Mouse (Mus musculus) megakaryocyte-erythroid progenitor cell, adult 5-6 weeks (primary cell): Measurements from ENCODE around the gene Ntrk2. TPM values are rescaled to one million over a fixed set of nuclear protein-coding genes. Genes with fewer than 3 reads are reported as not detected.
"Not testable (repeated sequence)": the region's sequence is repeated elsewhere in the genome, so short reads cannot be mapped to it uniquely, and the experiment has no call there.

ENCODE experiments used
- ATAC-seq: replicated peaks from 2 replicates; pipeline ENCODE4 v1.8.0; 2016; ENCODE audit warnings: mild to moderate bottlenecking, inconsistent platforms; ENCODE audit not compliant: severe bottlenecking, poor library complexity, low FRiP score, low TSS enrichment
- total RNA-seq, 2 experiments: library from RNA; stranded (forward) in 1 of 2; stranded (reverse) in 1 of 2; fragments of 200-1000, 215-1000 nt in 1 of 2; fragments of >200 nt in 1 of 2; fragmentation: Nextera tagmentation in 1 of 2; gene quantifications; 2 replicates each; pipeline ENCODE4 v1.2.3; 2014 to 2017

The Ntrk2 gene
- total RNA-seq, 2 experiments from 2014 or later: not detected

DNA sequence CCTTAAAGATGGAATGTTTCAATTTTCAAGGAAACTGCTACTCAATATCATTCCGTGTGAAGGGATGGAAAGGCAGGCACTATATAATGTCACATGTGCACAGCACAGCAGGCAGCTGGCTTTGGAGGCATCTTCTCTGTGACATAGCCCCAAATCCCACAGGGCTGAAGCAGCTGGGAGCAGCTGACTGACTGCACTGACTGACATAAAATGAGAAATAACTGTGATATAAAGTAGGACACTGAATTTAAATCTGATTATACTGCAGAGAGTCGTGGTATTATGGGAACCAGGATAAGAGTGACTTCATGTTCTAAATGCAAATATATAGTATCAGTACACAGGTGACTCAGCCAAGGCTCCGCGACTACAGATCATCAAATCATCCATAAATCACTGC is 282.6 kb downstream of the Ntrk2 start:
- ATAC-seq: no peak

DNA sequence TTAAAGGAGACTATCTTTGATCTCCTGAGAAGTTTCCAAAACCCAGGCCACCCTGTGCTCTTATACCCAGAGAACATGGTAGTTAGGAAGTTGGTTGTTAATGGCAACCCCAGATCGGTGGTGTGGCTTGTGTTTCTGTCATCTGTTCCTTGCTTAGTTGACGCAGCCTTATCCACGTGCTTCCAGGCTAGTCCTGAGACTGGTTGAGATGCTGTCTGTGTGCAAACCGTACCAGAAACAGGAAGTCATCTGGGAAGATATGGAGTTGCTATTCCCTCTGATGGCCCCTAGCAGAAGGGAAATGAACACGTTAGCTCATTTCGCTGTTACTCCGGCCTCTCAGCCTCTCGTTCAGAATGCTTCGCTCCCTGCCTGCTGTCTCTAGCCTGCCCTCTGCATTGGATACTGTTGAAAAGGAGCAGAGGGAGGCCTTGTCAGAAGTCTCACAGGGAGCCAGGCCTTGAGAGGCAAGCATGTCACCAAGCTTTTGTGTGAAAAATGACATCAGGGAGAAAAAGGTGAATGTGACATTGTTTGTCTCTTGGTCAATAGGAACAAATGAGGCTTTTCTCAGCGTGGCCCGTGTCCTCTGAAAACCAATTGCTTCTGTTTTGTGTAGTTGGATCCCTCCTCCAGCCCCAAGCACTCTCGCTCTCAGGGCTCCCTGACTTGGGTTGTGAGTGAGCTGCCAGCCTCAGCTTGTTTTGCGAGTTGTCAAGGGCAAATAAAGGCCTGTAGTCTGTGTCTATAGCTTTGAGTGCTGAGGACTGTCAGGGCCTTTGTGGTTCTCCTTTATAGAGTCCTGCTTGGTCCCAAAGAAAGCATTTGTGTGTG is 285.0 kb downstream of the Ntrk2 start:
- ATAC-seq: no peak

DNA sequence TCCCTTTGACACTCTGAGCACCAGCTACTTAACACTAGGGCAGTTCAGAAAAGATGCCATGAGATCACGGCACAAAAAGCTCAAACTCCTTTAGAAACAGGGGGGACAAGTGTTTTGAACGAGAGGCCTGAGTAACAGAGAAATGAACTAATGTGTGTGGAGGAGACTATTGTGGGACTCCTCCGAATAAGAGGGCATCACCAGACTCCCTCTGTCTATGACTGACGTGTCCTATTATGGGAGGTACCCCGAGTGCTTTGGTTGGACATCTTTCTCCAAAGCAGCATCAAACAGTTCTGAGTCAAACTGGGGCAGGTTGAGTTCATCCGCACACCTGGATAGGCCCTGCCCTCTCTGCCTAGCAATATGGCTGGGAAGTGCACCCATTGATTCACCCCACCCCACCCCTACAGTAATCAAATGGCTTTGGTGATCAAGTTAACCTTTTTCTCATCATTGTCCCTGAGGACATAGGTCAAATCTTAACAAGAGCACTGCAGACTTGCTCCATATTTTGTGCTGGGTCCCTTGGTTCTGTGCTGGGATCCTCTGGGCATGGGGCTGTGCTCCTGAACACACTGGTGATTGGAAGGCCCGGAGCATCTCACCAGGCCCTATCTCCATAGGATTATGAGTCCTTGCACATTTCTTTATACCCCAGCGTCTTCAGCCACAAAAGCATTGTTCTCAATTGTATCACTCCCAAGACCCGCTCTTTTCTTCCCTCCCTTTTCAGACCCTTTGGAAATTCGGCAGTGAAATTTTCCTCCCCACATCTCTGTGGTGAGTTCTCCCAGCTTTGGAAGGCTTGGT is 285.9 kb downstream of the Ntrk2 start:
- no peak for ATAC-seq

DNA sequence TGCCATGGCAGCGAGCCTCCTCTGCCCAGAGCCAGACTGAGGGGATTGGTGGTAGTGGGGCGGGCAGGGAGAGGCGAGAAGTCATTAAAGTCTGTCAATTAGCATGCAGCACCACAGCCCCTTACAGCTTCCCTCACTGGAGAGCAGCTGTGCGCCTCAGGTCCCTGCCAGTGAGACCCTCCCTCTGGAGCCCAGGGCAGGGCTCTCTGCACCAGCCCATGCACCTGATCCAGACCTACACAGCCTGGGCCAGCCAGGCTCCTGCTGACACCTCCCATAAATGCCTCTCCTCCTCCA is 286.4 kb downstream of the Ntrk2 start:
- no peak for ATAC-seq

DNA sequence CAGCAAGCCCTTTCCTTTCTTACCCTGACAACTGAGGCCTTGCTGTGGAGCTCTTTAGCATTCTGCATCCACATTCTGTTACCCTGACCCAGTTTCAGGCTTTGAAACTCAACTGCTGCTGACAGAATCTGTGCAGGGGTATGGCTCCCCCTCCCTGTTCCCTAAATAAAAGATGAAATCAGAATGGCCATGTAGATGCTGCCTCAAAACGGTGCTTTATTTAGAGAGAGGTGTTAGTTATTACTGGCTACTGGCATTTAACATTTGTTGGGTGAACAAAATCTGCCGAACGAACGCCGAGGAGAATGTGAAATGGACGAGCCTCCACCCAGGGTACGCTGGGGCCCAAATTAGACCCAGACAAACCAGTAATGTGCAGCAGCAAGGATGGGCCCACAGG is 288.4 kb downstream of the Ntrk2 start:
- no peak for ATAC-seq

DNA sequence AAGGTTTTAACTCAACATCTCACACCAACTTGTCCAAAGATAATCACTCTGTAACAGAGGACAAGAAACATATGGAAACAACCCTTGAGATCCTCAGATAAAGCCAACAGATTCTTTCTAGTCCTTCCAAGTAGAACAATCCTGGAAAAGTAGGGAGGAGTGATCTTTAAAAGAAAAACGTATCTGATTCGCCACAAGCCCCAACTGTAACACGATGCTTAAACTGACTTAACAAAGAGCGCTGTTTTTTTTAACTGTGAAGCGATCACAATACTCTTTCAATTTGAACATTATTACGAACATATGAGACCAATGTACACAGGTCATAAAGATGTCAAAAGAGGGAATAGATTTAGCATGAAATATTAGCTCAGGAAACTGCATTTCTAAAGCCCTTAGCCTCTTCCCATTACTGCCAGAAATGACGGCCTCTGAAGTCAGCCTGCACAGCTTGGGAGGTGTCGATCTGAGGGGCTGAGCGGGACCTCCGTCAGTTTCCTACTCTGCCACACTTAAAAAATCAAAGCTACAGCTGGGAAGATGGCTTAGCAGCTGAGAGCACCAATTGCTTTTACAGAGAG is 289.5 kb downstream of the Ntrk2 start:
- ATAC-seq: no peak

DNA sequence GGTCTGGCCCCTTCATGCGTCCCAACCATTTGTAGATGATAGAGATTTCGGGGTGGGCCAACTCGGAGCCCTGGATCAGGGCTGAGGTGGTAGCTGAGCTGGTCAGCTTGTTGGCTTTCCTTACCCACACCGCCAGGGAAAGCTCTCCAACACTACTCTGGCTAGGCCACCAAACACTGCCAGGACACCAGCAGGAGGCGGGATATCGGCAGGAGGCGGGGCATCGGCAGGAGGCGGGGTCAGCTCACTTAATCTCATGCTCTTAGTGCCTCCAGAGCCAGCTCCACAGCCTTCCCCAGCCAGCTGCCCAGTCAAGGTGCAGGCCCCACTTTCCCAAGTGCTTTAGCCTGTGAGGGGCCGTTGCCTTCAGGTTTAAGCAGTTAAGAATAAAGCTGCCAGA is 293.7 kb downstream of the Ntrk2 start:
- ATAC-seq: no peak

DNA sequence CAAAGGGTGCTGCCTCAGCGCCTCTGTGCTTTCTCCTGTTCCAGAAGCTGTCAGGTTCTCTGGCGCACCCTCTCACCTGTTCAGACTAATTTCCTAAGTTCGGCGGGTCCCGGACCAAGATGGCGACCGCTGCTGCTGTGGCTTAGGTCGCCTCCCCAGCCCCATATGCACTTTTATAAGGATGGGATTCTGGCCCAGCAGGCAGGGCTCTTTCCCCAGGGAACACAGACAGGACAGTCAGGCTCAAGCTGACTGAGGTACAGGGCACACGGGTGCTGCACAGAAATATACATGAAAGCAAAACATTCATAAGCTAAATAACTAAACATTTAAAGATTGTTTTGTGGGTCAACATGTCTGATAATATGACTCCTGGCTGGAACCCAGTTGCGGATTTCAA is 301.4 kb downstream of the Ntrk2 start:
- ATAC-seq: not testable (repeated sequence)

DNA sequence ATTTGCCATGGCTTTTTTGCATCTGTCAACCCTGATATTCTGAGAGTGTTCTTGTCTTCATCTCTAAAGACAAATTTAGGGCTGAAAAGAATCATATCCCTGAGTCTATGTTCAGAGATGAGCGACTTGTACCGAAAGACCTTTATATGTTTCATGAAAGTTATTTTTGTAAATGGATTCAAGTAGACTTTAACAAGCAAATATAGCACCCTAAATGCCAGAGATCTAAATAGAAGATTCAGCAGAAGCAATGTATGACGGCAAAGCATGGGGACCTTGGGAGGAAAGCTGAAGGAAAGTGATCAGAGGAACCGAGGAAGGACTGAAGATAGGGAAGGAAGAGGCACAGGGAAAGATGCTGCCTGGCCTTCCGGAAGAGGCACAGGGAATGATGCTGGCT is 303.7 kb downstream of the Ntrk2 start:
- ATAC-seq: no peak

DNA sequence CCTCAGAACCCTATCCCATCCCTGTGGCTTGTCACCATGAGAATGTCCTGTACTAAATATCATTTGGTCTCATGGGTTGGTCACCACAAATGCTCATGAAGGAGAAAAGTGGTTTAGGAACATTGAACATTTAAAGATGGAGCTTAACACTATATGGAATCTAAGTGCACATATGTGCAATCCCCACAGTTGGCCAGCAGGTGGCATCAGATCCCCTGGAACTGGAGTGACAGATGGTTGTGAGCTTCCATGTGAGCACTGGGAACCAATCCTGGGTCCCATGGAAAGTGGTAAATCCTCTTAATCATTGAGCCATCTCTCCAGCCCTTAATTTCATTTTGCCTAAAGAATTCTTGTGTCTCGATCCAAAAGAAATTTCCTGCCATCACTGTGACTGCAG is 308.3 kb downstream of the Ntrk2 start:
- ATAC-seq: no peak

DNA sequence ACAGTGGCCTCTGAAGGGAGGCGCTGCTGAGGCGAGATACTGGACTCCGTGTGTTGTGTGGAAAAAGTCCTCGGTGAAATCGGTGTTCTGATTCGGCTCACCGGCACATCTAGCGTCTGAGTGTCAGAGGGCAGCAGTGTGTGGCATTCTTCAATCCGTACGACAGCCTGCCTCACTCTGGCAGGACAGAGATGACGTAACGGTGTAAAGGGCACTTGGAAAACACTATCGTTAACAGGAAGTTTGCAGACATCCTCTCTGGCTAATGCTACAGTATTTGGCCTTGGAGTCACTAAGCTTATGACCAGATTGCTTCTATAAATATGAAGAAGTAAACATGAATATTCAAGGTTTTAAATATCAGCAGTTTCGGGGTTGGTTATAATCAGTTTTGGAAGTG is 309.2 kb downstream of the Ntrk2 start:
- ATAC-seq: no peak

DNA sequence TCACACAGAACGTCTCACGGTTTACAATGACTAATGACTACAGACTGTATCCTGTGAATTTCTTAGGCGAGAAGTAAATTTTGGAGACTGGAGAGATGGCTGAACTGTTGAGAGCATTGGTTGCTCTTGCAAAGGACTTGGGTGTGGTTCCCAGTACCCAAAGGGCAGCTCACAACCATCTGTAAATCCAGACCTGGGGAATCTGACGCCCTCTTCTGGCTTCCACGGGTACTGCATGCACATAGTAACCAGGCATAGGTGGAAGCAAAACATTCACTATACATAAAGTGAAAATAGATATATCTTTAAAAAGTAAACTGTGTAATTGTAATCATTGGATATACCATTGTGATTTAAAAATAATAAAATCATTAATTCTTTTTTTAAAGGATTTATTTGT is 310.9 kb downstream of the Ntrk2 start:
- no peak for ATAC-seq

DNA sequence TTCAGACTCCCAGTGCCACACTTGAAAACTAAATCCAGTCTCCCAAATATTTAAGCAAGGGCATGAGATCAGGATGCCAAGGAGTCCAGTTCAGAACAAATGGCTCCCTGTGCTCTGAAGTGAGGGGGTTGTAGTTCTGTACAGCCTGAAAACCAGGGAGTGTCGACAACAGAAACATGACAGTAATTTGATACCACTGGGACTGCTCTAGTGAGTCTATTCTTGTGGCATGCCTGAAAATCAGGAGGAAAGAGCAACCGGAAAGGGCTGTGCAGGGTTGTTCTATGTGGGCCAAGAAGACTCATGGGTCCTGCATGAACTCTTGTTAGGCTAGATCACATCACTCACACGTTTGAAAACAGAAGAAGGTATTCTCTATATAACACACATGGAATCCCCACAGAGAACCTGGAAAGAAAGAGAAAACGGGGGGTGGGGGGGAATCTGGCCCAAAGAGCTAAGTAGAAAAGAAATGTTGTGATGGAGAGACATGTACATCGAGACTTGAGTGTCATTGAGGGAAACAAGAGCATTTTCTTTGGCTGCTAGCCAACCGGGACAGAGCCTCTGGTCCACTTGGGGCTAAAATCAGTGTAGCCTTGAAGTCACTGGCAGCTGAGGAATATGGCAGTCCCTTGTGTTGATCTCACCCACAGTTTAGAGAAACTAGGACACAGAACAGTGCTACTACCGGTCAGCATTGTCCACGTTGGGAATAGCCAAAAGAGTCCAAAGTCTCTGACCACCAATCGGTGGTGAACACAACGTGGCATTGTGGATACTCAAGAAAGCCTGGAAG is 313.4 kb downstream of the Ntrk2 start:
- no peak for ATAC-seq

DNA sequence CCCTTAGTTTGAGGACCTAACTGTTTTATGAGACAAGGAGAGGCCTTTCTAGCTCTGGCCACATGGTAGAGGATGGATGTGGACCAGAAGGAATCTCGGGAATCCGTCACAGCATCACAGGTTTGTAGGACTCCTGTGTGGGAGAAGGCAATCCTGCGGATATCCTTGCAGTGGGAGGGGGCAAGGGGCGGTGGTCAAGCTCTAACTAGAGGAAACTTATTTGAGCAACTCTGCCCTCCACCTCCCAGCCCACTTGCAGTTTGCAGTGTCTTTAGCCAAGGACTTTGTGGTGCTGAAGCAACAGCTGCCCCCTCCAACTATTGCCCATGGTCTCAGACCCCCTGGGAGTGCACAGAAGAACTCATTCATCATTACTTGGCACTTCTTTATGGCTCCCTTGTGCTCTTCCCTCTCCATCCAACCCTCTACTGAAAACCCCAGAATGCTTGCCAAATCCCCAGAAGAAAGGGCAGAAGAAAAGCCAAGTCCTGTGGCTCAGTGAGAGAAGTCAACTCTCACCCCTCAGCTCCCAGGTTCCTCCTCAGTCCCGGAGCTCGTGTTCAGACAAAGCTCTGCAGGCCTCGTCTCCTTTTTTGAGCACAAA is 336.9 kb downstream of the Ntrk2 start:
- ATAC-seq: no peak

DNA sequence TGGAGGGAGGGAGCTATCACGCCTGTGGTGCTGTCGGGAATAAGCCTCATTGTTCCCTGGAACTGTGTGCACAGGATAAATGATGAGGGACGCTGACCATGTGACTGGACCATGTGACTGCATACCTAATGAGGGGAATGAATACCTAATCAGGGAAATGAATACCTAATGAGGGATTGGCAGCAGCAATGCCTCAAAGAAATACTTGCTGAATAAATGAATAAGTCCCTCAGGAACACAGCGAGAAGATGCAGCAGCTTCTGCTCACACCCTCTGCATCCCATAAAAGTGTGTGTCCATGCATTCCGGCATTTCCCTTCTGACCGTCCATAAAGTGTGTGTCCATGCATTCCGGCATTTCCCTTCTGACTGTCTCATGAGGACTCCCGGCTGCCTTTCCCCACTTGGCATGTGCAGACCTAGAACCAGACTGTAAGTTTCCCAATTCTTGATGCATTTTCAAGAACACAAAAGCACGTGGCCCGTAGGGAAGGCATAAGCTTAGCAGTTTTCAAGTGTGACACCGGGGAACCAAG is 338.0 kb downstream of the Ntrk2 start:
- ATAC-seq: no peak

DNA sequence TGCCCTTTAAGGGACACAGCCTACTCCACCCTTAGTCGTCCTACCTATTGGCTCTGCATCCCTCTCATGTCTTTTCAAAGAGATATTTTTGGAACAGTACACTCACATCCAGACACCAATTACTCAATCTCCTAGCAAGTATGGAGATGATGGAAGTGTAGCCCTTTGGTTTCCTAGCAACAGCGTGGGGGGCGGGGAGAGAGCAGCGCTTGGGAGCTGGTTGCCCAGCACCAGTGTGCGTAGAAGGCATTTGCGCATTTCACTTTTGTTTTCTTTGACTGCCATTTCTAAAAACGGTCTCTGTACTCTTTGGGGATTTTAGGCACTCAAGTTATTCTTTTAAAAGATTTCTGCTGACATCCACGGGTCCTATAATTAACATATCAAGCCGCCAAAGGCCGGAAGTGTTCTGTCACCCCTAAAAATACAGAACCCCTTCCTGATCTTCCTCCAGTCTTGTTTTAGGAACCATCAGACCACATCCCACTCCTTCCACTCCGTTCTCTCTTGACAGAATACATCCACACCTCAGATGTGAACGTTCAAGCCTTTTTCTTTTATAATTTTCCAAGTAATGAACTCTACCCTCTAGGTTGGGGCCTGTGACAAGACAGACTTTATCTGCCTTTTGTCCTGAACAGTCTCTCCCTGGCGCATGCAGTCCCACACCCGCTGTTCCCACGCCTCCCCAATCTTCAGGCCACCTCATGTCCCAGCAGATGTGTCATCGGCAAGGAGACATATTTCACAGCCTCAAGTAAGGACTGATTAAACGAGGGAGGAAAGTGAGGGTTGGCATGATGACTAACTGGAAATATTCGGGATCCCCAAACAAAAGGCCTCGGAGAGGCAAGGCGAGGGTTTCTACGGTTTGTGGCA is 339.5 kb downstream of the Ntrk2 start:
- no peak for ATAC-seq

DNA sequence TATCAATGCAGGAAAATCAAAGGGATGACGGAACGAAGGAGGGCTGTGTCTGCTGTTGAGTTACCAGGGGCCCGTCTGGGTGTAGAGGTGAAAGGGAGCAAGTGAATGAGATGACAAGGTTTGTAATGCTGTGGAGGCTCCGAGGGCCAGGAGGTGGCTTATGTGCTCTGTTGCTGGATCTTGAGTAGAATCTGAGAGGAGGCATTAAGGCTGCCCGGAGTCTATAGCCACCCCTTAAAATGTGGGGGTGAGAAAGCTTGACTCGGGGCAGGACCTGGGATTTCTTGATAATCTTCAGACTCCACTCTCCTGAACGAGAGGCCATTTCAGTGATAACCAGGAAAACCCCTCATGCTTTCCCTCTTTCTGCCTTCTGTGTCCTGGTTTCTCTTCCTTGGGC is 340.2 kb downstream of the Ntrk2 start:
- no peak for ATAC-seq

DNA sequence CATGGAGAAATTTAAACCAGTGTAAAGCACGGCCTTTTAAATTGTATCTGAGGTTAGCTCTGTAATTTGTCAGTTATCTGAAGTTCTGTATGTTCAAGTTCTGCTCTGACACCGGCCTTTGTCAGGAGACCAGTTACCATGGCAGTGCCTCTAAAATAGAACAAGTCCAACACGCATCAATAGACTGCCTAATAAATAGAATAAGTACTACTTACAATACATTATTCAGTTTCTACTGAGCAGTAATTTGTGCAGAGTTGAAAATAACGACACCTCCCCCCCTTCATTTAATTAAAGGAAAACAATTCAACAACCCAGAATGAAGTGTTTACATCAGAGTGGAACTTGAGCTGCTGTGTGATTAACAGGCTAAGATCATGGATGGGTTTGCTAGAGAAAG is 341.6 kb downstream of the Ntrk2 start:
- ATAC-seq: no peak
